Mouse (Mus musculus) ES-E14 (cell line): Measurements from ENCODE around the gene Arhgap25.

Experiments used
- CHD2 ChIP-seq: IDR thresholded peaks from 2 replicates; pipeline ENCODE4 v1.6.1; 2014; ENCODE audit warnings: mild to moderate bottlenecking, low read depth, low read length, inconsistent platforms
- MAFK ChIP-seq: IDR thresholded peaks from 2 replicates; pipeline ENCODE4 v1.6.1; 2014; ENCODE audit warnings: mild to moderate bottlenecking, low read depth, low read length, inconsistent platforms; ENCODE audit not compliant: insufficient read depth
- ZC3H11A ChIP-seq: IDR thresholded peaks from 2 replicates; pipeline ENCODE4 v1.6.1; 2012; ENCODE audit warnings: low read depth, mild to moderate bottlenecking, inconsistent platforms, low read length, borderline replicate concordance
- ZNF384 ChIP-seq: IDR thresholded peaks from 2 replicates; pipeline ENCODE4 v1.6.1; 2012; ENCODE audit warnings: low read depth, low read length, inconsistent platforms

DNA sequence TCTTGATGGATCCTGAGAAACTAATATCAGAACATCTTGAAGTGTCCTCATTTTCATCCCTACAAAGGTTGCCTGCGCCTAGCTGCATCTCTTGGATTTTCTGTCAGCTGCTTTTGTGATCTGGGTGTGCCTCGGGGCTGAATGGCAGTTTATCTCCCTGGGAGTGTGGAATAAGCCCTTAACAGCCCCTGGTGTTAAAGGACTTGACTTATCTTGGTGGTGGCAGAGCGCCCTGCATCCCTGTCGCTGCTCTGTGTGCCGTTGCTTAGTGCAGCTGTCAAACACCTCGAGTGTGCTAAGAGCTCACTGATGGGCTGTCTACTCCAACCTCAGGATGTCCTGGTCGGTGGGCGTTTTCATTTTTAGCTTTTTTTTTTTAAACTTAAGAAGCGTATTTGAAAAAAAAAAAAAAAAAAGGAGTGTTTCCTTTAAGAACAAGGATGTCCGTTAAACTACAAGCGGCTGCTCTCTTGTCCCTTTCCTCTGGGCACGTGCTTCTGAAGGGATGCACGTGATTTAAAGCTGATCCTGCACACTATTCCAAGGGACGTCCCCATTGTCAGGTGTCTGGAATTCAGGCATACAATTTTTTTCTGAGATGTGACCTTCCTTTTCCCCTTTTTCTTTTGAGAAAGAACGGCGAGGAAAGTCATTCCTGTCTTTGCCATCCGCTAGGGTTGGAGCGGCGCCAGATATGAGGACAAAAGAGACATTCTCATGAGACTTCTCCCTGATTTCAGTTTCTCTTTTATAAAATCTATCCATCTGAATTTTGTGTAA, 108.8 kb downstream of the Arhgap25 start:
- TF ChIP-seq ZC3H11A = no peak
- no peak for TF ChIP-seq ZNF384
- no peak for TF ChIP-seq MAFK
- TF ChIP-seq CHD2 = no peak
